Mouse (Mus musculus) left cerebral cortex, adult 8-10 months (tissue): Measurements from ENCODE around the gene Snx13. TPM values are rescaled to one million over a fixed set of nuclear protein-coding genes. Genes with fewer than 3 reads are reported as not detected.

Experiments
- DNase-seq, 2 experiments: peaks; one replicate each; pipeline ENCODE4 v3.0.0; 2022; ENCODE audit warnings: low spot score in 2 of 2
- microRNA-seq, 2 experiments: library from miRNA; unstranded; fragments of <30 nt; microRNA quantifications; one replicate each; pipeline ENCODE4 v1.2.0; 2022
- total RNA-seq, 4 experiments: library from RNA; stranded (reverse); gene quantifications; 2 replicates each; pipeline ENCODE4 v1.2.4; 2022

Snx13 gene
- total RNA-seq, 4 experiments from 2014 or later = 58.0 to 70.9 (median 62.4) TPM

DNA sequence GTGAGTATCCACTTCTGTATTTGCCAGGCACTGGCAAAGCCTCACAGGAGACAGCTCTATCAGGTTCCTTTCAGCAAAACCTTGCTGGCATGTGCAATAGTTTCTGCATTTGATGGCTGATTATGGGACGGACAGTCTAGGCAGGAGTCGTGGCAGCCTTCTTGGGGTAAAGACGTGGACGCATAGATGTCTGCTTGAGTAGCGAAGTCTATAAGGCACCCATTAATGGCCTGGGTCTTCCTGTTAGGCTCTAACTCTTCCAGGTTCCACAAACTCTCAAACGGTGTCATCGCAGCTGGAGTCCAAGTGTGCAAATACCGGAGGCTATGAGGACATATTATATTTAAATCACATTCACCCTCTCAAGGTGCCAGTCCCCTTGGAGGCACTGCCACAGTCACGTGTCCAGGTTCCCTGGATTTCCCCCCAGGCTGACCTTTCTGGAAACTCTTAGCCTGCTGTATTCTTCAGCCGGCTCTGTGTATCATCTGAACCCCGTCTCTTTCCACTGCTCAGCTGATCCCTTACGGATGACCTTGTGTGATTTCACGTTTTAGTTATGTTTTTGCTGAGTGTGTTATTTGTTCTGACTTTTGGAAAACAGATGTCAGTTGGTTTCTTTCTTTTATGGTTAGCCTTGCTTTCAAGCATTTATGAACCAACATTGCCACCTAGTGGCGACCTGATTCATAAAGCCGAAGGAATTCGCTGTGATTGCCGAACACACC lies 144.9 kb downstream of the Snx13 start:
- peak; percentile 21 to 36 for DNase-seq

DNA sequence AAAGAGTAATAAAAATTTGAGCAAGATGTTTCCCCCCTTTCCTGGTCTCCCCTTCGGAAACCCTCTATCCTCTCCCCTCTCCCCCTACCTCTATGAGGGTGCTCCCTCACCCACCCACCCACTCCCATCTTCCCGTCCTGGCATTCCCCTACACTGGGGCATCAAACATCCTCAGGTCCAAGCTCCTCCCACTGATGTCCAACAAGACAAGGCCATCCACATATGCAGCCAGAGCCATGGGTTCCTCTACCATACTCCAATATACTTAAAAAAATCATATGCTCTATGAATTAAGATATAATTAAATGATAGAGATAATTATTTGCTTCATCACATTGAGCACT lies 145.4 kb downstream of the Snx13 start:
- no peak for DNase-seq

Small RNAs within 50 kb of the gene (microRNA-seq; reads per million reads assigned to microRNA genes)
- gene Mir680-3 = 0 reads per million in 2 experiments

Other genes with a start within 250 kb of the Snx13 start
- 10 to 100 TPM; 42.9 to 51.3 (median 46.1) TPM for gene Hdac9, start 130.1 kb upstream of the Snx13 start, total RNA-seq
- gene Prps1l1, start 62.4 kb upstream of the Snx13 start, total RNA-seq = not detected